Mouse (Mus musculus): ENCODE measurements around the gene 1700021F07Rik.

- TF ChIP-seq CTCF (conservative IDR thresholded peaks at IDR 0.05 in 1 of 2, IDR thresholded peaks at IDR 0.05 in 1 of 2; ENCODE audit: low read depth in 2 of 2, low read length in 2 of 2) (no peak), BHLHE40 (IDR thresholded peaks at IDR 0.05; ENCODE audit: low read depth, low read length) (no peak), POLR2A (IDR thresholded peaks at IDR 0.05; ENCODE audit: low read depth, low read length) (no peak), NRF1 (IDR thresholded peaks at IDR 0.05; ENCODE audit: low read depth, low read length) (no peak), HCFC1 (IDR thresholded peaks at IDR 0.05; ENCODE audit: low read depth, low read length) (no peak), MYC (IDR thresholded peaks at IDR 0.05; ENCODE audit: low read depth, low read length) (no peak), ZC3H11A (IDR thresholded peaks at IDR 0.05; ENCODE audit: low read depth, low read length) (no peak), POLR2AphosphoS2 (IDR thresholded peaks at IDR 0.05; ENCODE audit: low read depth, low read length) (no peak), TCF12 (IDR thresholded peaks at IDR 0.05; ENCODE audit: low read depth, low read length) (no peak), NELFE (IDR thresholded peaks at IDR 0.05; ENCODE audit: low read depth, low read length) (no peak), EP300 (IDR thresholded peaks at IDR 0.05; ENCODE audit: low read length) (no peak), USF2 (conservative IDR thresholded peaks at IDR 0.05; ENCODE audit: low read depth, low read length) (no peak), ZNF384 (IDR thresholded peaks at IDR 0.05; ENCODE audit: low read depth, low read length) (no peak), TBP (conservative IDR thresholded peaks at IDR 0.05; ENCODE audit: low read depth, low read length) (no peak)
Observed at GRCm38 (mm10) chr2:173484486-173484885, 37.9 kb upstream of the 1700021F07Rik start.
